Mouse (Mus musculus) cerebellum, adult 18-20 months (tissue): ENCODE data around the gene Itgax.
A peak's percentile ranks its signal among the peaks of the same experiment; 100 is the strongest.
"Not testable (repeated sequence)": the region's sequence is repeated elsewhere in the genome, so short reads cannot be mapped to it uniquely, and the experiment has no call there.

ENCODE experiments used
- DNase-seq, 2 experiments: peaks; one replicate each; pipeline ENCODE4 v3.0.0; 2021

Itgax gene

GRCm38 (mm10) chr7:128128741-128129720 lies at the start of gene Itgax:
Gene Itgax, plus strand, starts transcription at chr7:128129547.
- DNase-seq: no peak

GRCm38 (mm10) chr7:128080012-128080411 lies 49.3 kb upstream of the Itgax start:
- DNase-seq: no peak

GRCm38 (mm10) chr7:128089141-128089540 lies 40.2 kb upstream of the Itgax start:
- no peak for DNase-seq

GRCm38 (mm10) chr7:128098135-128098534 lies 31.2 kb upstream of the Itgax start:
- no peak for DNase-seq

GRCm38 (mm10) chr7:128100742-128101357 lies 28.5 kb upstream of the Itgax start:
- DNase-seq: no peak

GRCm38 (mm10) chr7:128105246-128105645 lies 24.1 kb upstream of the Itgax start:
- DNase-seq: no peak

GRCm38 (mm10) chr7:128107462-128107861 lies 21.9 kb upstream of the Itgax start:
- DNase-seq: no peak

- DNase-seq: no peak
Observed at GRCm38 (mm10) chr7:128110314-128110713, 19.0 kb upstream of the Itgax start.

- DNase-seq: no peak
Observed at GRCm38 (mm10) chr7:128112131-128112530, 17.2 kb upstream of the Itgax start.

- DNase-seq: no peak
Observed at GRCm38 (mm10) chr7:128114371-128115105, 14.8 kb upstream of the Itgax start.

- DNase-seq: no peak
Observed at GRCm38 (mm10) chr7:128115211-128115958, 14.0 kb upstream of the Itgax start.

GRCm38 (mm10) chr7:128116396-128116795 lies 13.0 kb upstream of the Itgax start:
- no peak for DNase-seq

- DNase-seq: no peak
Observed at GRCm38 (mm10) chr7:128119726-128120490, 9.4 kb upstream of the Itgax start.

- no peak for DNase-seq
Observed at GRCm38 (mm10) chr7:128132148-128132547, 2.8 kb downstream of the Itgax start.

- no peak for DNase-seq
Observed at GRCm38 (mm10) chr7:128133596-128133995, 4.2 kb downstream of the Itgax start.

GRCm38 (mm10) chr7:128136927-128137326 lies 7.6 kb downstream of the Itgax start:
- DNase-seq: no peak

GRCm38 (mm10) chr7:128139611-128140010 lies 10.3 kb downstream of the Itgax start:
- peak; percentile 5 to 24 for DNase-seq

GRCm38 (mm10) chr7:128150970-128151369 lies 21.6 kb downstream of the Itgax start:
- no peak for DNase-seq

GRCm38 (mm10) chr7:128154076-128154475 lies 24.7 kb downstream of the Itgax start, which contains the start of gene Itgad:
Gene Itgad, plus strand, starts transcription at chr7:128154376.
- no peak for DNase-seq

- DNase-seq: no peak
Observed at GRCm38 (mm10) chr7:128154924-128155323, 25.6 kb downstream of the Itgax start.

GRCm38 (mm10) chr7:128158688-128159354 lies 29.5 kb downstream of the Itgax start:
- DNase-seq: not testable (repeated sequence)
